Mouse (Mus musculus) forebrain, embryonic 15.5 days (tissue): ENCODE results near the gene Tmem135. TPM values are rescaled to one million over a fixed set of nuclear protein-coding genes. Genes with fewer than 3 reads are reported as not detected.

Experiments
- ATAC-seq: fragments of 200-750 bp; cut with Nextera tagmentation; replicated peaks from 2 replicates; pipeline ENCODE4 v1.8.0; 2017; ENCODE audit warnings: mild to moderate bottlenecking, moderate TSS enrichment, moderate library complexity
- H3K27ac ChIP-seq: fragments of 300-500 bp; sonication (generic); replicated peaks from 2 replicates; pipeline ENCODE4 v1.5.1; 2015; ENCODE audit warnings: mild to moderate bottlenecking, inconsistent platforms
- H3K27me3 ChIP-seq: fragments of 300-500 bp; sonication (generic); 2 replicates; pipeline ENCODE4 v1.6.1; 2015; ENCODE audit warnings: inconsistent platforms
- H3K36me3 ChIP-seq: fragments of 300-500 bp; sonication (generic); 2 replicates; pipeline ENCODE4 v1.6.1; 2015; ENCODE audit warnings: mild to moderate bottlenecking, inconsistent platforms
- H3K4me1 ChIP-seq: fragments of 300-500 bp; sonication (generic); 2 replicates; pipeline ENCODE4 v1.6.1; 2015; ENCODE audit warnings: inconsistent platforms
- H3K4me2 ChIP-seq: fragments of 300-500 bp; sonication (generic); replicated peaks from 2 replicates; pipeline ENCODE4 v1.6.1; 2015; ENCODE audit warnings: mild to moderate bottlenecking, inconsistent platforms
- H3K4me3 ChIP-seq: fragments of 300-500 bp; sonication (generic); 2 replicates; pipeline ENCODE4 v1.5.1; 2015; ENCODE audit warnings: mild to moderate bottlenecking, inconsistent platforms
- H3K9ac ChIP-seq: fragments of 300-500 bp; sonication (generic); replicated peaks from 2 replicates; pipeline ENCODE4 v1.6.1; 2015; ENCODE audit warnings: mild to moderate bottlenecking, inconsistent platforms
- H3K9me3 ChIP-seq: fragments of 300-500 bp; sonication (generic); 2 replicates; pipeline ENCODE4 v1.6.1; 2016; ENCODE audit warnings: inconsistent platforms
- WGBS: fragments of 180-500 bp; shearing (Covaris S2); methylation state at CpG from one replicate; pipeline ENCODE4 v1.1.7; 2015; ENCODE audit warnings: mixed read lengths; 5-methylcytosine and 5-hydroxymethylcytosine counted together
- polyA plus RNA-seq: library from polyadenylated mRNA; unstranded; fragments of >200 nt; fragmentation: Nextera tagmentation; extraction: Ambion mirVana; gene quantifications from 2 replicates; pipeline ENCODE4 v1.2.1, GENCODE M21; 2015

Gene Tmem135
- polyA plus RNA-seq, 1 experiment from 2014 or later = 25.4 TPM

- WGBS = 62% methylated on average over 5 of the region's 5 CpGs
- no peaks in the 10 kb centered on the region for H3K4me1 ChIP-seq
These were observed 23.1 kb upstream of the Tmem135 start for GRCm38 (mm10) chr7:89427101-89427500.

GRCm38 (mm10) chr7:89425803-89426725, 22.0 kb upstream of the Tmem135 start:
- no peak for ATAC-seq
- WGBS = 88% methylated on average over 11 of the region's 11 CpGs
- no peaks in the 10 kb centered on the region for H3K27me3 ChIP-seq
- no peaks in the 10 kb centered on the region for H3K4me1 ChIP-seq
- no peaks in the 10 kb centered on the region for H3K9me3 ChIP-seq
- no peak overlapping the region for H3K27ac ChIP-seq
- H3K4me2 ChIP-seq = no peak overlapping the region
- no peak overlapping the region for H3K4me3 ChIP-seq
- no peak overlapping the region for H3K9ac ChIP-seq
- H3K36me3 ChIP-seq = no peaks in the 10 kb centered on the region

More at GRCm38 (mm10) chr7:89427101-89427500, 23.1 kb upstream of the Tmem135 start:
- Histone ChIP-seq H3K36me3 (no peaks in the 10 kb centered on the region), H3K9me3 (no peaks in the 10 kb centered on the region), H3K9ac (no peak overlapping the region), H3K27ac (no peak overlapping the region), H3K4me2 (no peak overlapping the region), H3K27me3 (no peaks in the 10 kb centered on the region), H3K4me3 (no peak overlapping the region)
- no peak for ATAC-seq

GRCm38 (mm10) chr7:89424659-89425058, 20.6 kb upstream of the Tmem135 start:
- no peak overlapping the region for H3K4me3 ChIP-seq
- no peak for ATAC-seq
- H3K27me3 ChIP-seq = no peaks in the 10 kb centered on the region
- H3K4me2 ChIP-seq = no peak overlapping the region
- no peak overlapping the region for H3K9ac ChIP-seq
- no peaks in the 10 kb centered on the region for H3K9me3 ChIP-seq
- H3K4me1 ChIP-seq = no peaks in the 10 kb centered on the region
- H3K36me3 ChIP-seq = no peaks in the 10 kb centered on the region
- WGBS = 93% methylated on average over 5 of the region's 5 CpGs
- H3K27ac ChIP-seq = no peak overlapping the region

- Histone ChIP-seq H3K9me3 (no peaks in the 10 kb centered on the region), H3K9ac (no peak overlapping the region), H3K4me1 (0 out of 2 replicates have a peak, but pooled peaks cover 1% of the 10 kb centered on the region), H3K36me3 (no peaks in the 10 kb centered on the region), H3K4me3 (no peak overlapping the region), H3K27me3 (no peaks in the 10 kb centered on the region), H3K4me2 (no peak overlapping the region), H3K27ac (no peak overlapping the region)
- no peak for ATAC-seq
- WGBS = 65% methylated on average over 8 of the region's 8 CpGs
These were observed 19.8 kb upstream of the Tmem135 start for GRCm38 (mm10) chr7:89423688-89424255.

GRCm38 (mm10) chr7:89423194-89423593, 19.2 kb upstream of the Tmem135 start:
- Histone ChIP-seq H3K4me2 (no peak overlapping the region), H3K27ac (no peak overlapping the region), H3K4me3 (no peak overlapping the region), H3K9ac (no peak overlapping the region), H3K4me1 (0 out of 2 replicates have a peak, but pooled peaks cover 2% of the 10 kb centered on the region), H3K27me3 (no peaks in the 10 kb centered on the region), H3K36me3 (no peaks in the 10 kb centered on the region), H3K9me3 (no peaks in the 10 kb centered on the region)
- 40% methylated on average over 5 of the region's 5 CpGs for WGBS
- no peak for ATAC-seq

GRCm38 (mm10) chr7:89422650-89423049, 18.6 kb upstream of the Tmem135 start:
- Histone ChIP-seq H3K27ac (no peak overlapping the region), H3K27me3 (no peaks in the 10 kb centered on the region), H3K9ac (no peak overlapping the region), H3K4me2 (no peak overlapping the region), H3K4me3 (no peak overlapping the region), H3K9me3 (no peaks in the 10 kb centered on the region), H3K36me3 (no peaks in the 10 kb centered on the region), H3K4me1 (0 out of 2 replicates have a peak, but pooled peaks cover 2% of the 10 kb centered on the region)
- no peak for ATAC-seq
- 46% methylated on average over 8 of the region's 8 CpGs for WGBS

GRCm38 (mm10) chr7:89421294-89421693, 17.3 kb upstream of the Tmem135 start:
- no peak for ATAC-seq
- Histone ChIP-seq H3K36me3 (no peaks in the 10 kb centered on the region), H3K27me3 (no peaks in the 10 kb centered on the region), H3K4me1 (0 out of 2 replicates have a peak, but pooled peaks cover 2% of the 10 kb centered on the region), H3K4me2 (no peak overlapping the region), H3K9ac (no peak overlapping the region), H3K9me3 (no peaks in the 10 kb centered on the region), H3K27ac (no peak overlapping the region), H3K4me3 (no peak overlapping the region)
- 94% methylated on average over 5 of the region's 5 CpGs for WGBS

GRCm38 (mm10) chr7:89418917-89419679, 15.1 kb upstream of the Tmem135 start:
- no peaks in the 10 kb centered on the region for H3K36me3 ChIP-seq
- no peak overlapping the region for H3K4me3 ChIP-seq
- H3K27ac ChIP-seq = no peak overlapping the region
- H3K4me2 ChIP-seq = no peak overlapping the region
- no peak overlapping the region for H3K9ac ChIP-seq
- no peaks in the 10 kb centered on the region for H3K27me3 ChIP-seq
- 42% methylated on average over 3 of the region's 3 CpGs for WGBS
- no peaks in the 10 kb centered on the region for H3K9me3 ChIP-seq
- ATAC-seq = peak; percentile 53; the same call in 1 of the 2 replicates
- 0 out of 2 replicates have a peak, but pooled peaks cover 2% of the 10 kb centered on the region for H3K4me1 ChIP-seq

- Histone ChIP-seq H3K27me3 (no peaks in the 10 kb centered on the region), H3K4me2 (no peak overlapping the region), H3K4me1 (0 out of 2 replicates have a peak, but pooled peaks cover 2% of the 10 kb centered on the region), H3K4me3 (no peak overlapping the region), H3K36me3 (no peaks in the 10 kb centered on the region), H3K27ac (no peak overlapping the region), H3K9ac (no peak overlapping the region), H3K9me3 (no peaks in the 10 kb centered on the region)
- WGBS = 87% methylated on average over 8 of the region's 8 CpGs
- ATAC-seq = no peak
These were observed 14.2 kb upstream of the Tmem135 start for GRCm38 (mm10) chr7:89418127-89418653.

GRCm38 (mm10) chr7:89417707-89418106, 13.7 kb upstream of the Tmem135 start:
- WGBS = 91% methylated on average over 2 of the region's 2 CpGs
- H3K4me3 ChIP-seq = no peak overlapping the region
- H3K4me2 ChIP-seq = no peak overlapping the region
- no peaks in the 10 kb centered on the region for H3K36me3 ChIP-seq
- H3K4me1 ChIP-seq = 0 out of 2 replicates have a peak, but pooled peaks cover 2% of the 10 kb centered on the region
- no peak overlapping the region for H3K9ac ChIP-seq
- ATAC-seq = no peak
- H3K9me3 ChIP-seq = no peaks in the 10 kb centered on the region
- no peaks in the 10 kb centered on the region for H3K27me3 ChIP-seq
- no peak overlapping the region for H3K27ac ChIP-seq

- Histone ChIP-seq H3K36me3 (no peaks in the 10 kb centered on the region), H3K27ac (no peak overlapping the region), H3K4me3 (no peak overlapping the region), H3K4me1 (0 out of 2 replicates have a peak, but pooled peaks cover 2% of the 10 kb centered on the region), H3K9me3 (no peaks in the 10 kb centered on the region), H3K27me3 (no peaks in the 10 kb centered on the region), H3K9ac (no peak overlapping the region), H3K4me2 (no peak overlapping the region)
- 75% methylated on average over 4 of the region's 4 CpGs for WGBS
- no peak for ATAC-seq
These were observed 12.0 kb upstream of the Tmem135 start for GRCm38 (mm10) chr7:89416027-89416426.
